In genomic region chr4:126309922-126310309, GRCm38 (mm10) we compare ENCODE assay signal across 8 mouse cellular contexts. TPM values are rescaled to one million over a fixed set of nuclear protein-coding genes. Genes with fewer than 3 reads are reported as not detected.
DNase-seq lines count a peak whose midpoint lies in the region; ATAC-seq and TF ChIP-seq lines count a peak whose summit lies in the region.

No protein-coding gene starts in this region.

- no peaks in the 10 kb centered on the region for H3K79me2 ChIP-seq in MEL (ENCODE audit: control insufficient read depth, insufficient read depth, low read length, poor library complexity)

- peak overlapping the region; percentile 28; the same call in 1 of the 2 replicates for H3K4me2 ChIP-seq in lung, postnatal 0 days (replicated peaks; ENCODE audit: low read depth, low read length)

- TF ChIP-seq EP300 in MEL (IDR thresholded peaks at IDR 0.05; ENCODE audit: low read depth in 1 of 2, low read length in 2 of 2): no peak
- peak; percentile 14; the same call in 1 of the 2 replicates for TF ChIP-seq EP300 in lung, postnatal 0 days (IDR thresholded peaks at IDR 0.05)

- peak; percentile 87 for DNase-seq in MEL (ENCODE audit: low read depth, low spot score)
- peak; percentile 87 to 94 for DNase-seq in cerebellum, adult 2 months
- peak; percentile 93 for DNase-seq in hindbrain, embryonic 10.5 days (ENCODE audit: low spot score)
- peak; percentile 87 for DNase-seq in layer of hippocampus, adult 9-11 months
- peak; percentile 91 for DNase-seq in lung, postnatal 0 days (ENCODE audit: low spot score)
- peak; percentile 82 for DNase-seq in ovary, postnatal 36 days (ENCODE audit: low spot score)
- DNase-seq in thymus, postnatal 14 days: peak; percentile 86

- no peak overlapping the region for H3K9ac ChIP-seq in MEL (ENCODE audit: control insufficient read depth, low read depth, low read length, poor library complexity, severe bottlenecking)
- no peak overlapping the region for H3K9ac ChIP-seq in lung, postnatal 0 days (replicated peaks; ENCODE audit: low read depth)

- TF ChIP-seq RAD21 in MEL (IDR thresholded peaks at IDR 0.05; ENCODE audit: low read depth, low read length): peak; percentile 89

- peak; percentile 75 for ATAC-seq in frontal cortex, adult (ENCODE audit: low TSS enrichment)
- ATAC-seq in lung, postnatal 0 days: peak; percentile 80

- peaks cover 0 to 8% of the 10 kb centered on the region in 2 experiments; a peak in 1 of 4 replicates for H3K4me1 ChIP-seq in MEL (ENCODE audit: control insufficient read depth in 1 of 2, insufficient read depth in 2 of 2, low read length in 2 of 2)
- peaks cover 15% of the 10 kb centered on the region for H3K4me1 ChIP-seq in cerebellum, adult 2 months (ENCODE audit: control insufficient read depth, insufficient read depth, low read length)
- peaks cover 35% of the 10 kb centered on the region for H3K4me1 ChIP-seq in hindbrain, embryonic 10.5 days (replicated peaks)
- no peaks in the 10 kb centered on the region for H3K4me1 ChIP-seq in lung, postnatal 0 days (ENCODE audit: insufficient read depth, low read depth, low read length)

- H3K9me3 ChIP-seq in MEL (replicated peaks; ENCODE audit: insufficient read depth, low read length): no peaks in the 10 kb centered on the region
- H3K9me3 ChIP-seq in hindbrain, embryonic 10.5 days: peaks cover 5% of the 10 kb centered on the region
- no peaks in the 10 kb centered on the region for H3K9me3 ChIP-seq in lung, postnatal 0 days (ENCODE audit: low read length)

- no peak for TF ChIP-seq POLR2A in MEL (IDR thresholded peaks at IDR 0.05; ENCODE audit: control insufficient read depth in 1 of 2, insufficient read depth in 1 of 2, low read depth in 1 of 2, low read length in 2 of 2, poor library complexity in 1 of 2)
- TF ChIP-seq POLR2A in cerebellum, adult 2 months (IDR thresholded peaks at IDR 0.05; ENCODE audit: borderline replicate concordance, insufficient read depth, low read length): no peak

- no peak overlapping the region for H3K4me3 ChIP-seq in MEL (ENCODE audit: control insufficient read depth in 1 of 2, insufficient read depth in 1 of 2, low read depth in 2 of 2, low read length in 2 of 2)
- H3K4me3 ChIP-seq in cerebellum, adult 2 months (replicated peaks; ENCODE audit: insufficient read depth, low read depth, low read length): peak overlapping the region; percentile 79
- H3K4me3 ChIP-seq in hindbrain, embryonic 10.5 days: peak overlapping the region; percentile 42
- no peak overlapping the region for H3K4me3 ChIP-seq in lung, postnatal 0 days (ENCODE audit: low read depth, low read length)

- WGBS in cerebellum, adult 2 months: 0% methylated on average over 7 of the region's 7 CpGs
- WGBS in hindbrain, embryonic 10.5 days: 1% methylated on average over 7 of the region's 7 CpGs
- under 1% methylated on average over 7 of the region's 7 CpGs for WGBS in lung, postnatal 0 days

- H3K36me3 ChIP-seq in MEL (ENCODE audit: control insufficient read depth in 1 of 2, insufficient read depth in 2 of 2, low read length in 2 of 2): peaks cover 0 to 3% of the 10 kb centered on the region in 2 experiments; a peak in 2 of 4 replicates
- H3K36me3 ChIP-seq in hindbrain, embryonic 10.5 days: peaks cover 7% of the 10 kb centered on the region
- no peaks in the 10 kb centered on the region for H3K36me3 ChIP-seq in lung, postnatal 0 days (ENCODE audit: insufficient read depth, low read length)

- no peak overlapping the region for H3K27ac ChIP-seq in MEL (ENCODE audit: control insufficient read depth, low read depth, low read length)
- H3K27ac ChIP-seq in cerebellum, adult 2 months (ENCODE audit: insufficient read depth, low read length): no peak overlapping the region
- peak overlapping the region; percentile 60 for H3K27ac ChIP-seq in hindbrain, embryonic 10.5 days
- H3K27ac ChIP-seq in lung, postnatal 0 days (ENCODE audit: low read length): no peak overlapping the region

- peak; percentile 87 to 94 (median 91) for TF ChIP-seq CTCF in MEL (IDR thresholded peaks at IDR 0.05 in 2 of 3, conservative IDR thresholded peaks at IDR 0.05 in 1 of 3; ENCODE audit: control insufficient read depth in 1 of 3, insufficient read depth in 1 of 3, low read depth in 2 of 3, low read length in 3 of 3, poor library complexity in 1 of 3, severe bottlenecking in 1 of 3)
- peak; percentile 84 for TF ChIP-seq CTCF in cerebellum, adult 2 months (IDR thresholded peaks at IDR 0.05; ENCODE audit: borderline replicate concordance, insufficient read depth, low read depth, low read length)
- TF ChIP-seq CTCF in lung, postnatal 0 days (IDR thresholded peaks at IDR 0.05): peak; percentile 93

- H3K27me3 ChIP-seq in MEL (ENCODE audit: control insufficient read depth in 1 of 2, insufficient read depth in 2 of 2, low read length in 2 of 2): no peaks in the 10 kb centered on the region
- no peaks in the 10 kb centered on the region for H3K27me3 ChIP-seq in cerebellum, adult 2 months (ENCODE audit: control insufficient read depth, insufficient read depth, low read length)
- H3K27me3 ChIP-seq in hindbrain, embryonic 10.5 days (ENCODE audit: insufficient read depth, poor library complexity, severe bottlenecking): peaks cover 12% of the 10 kb centered on the region
- H3K27me3 ChIP-seq in lung, postnatal 0 days (replicated peaks; ENCODE audit: insufficient read depth, low read length): no peaks in the 10 kb centered on the region

TF ChIP-seq in MEL, 35 proteins besides CTCF, POLR2A, EP300 and RAD21:
- TF ChIP-seq SMC3 (IDR thresholded peaks at IDR 0.05; ENCODE audit: low read depth, low read length) (peak; percentile 91), ZC3H11A (IDR thresholded peaks at IDR 0.05; ENCODE audit: low read depth, low read length) (peak; percentile 82), MAZ (IDR thresholded peaks at IDR 0.05; ENCODE audit: low read depth, low read length) (0 out of 2 replicates have a peak, but pooled peaks have one; percentile 41), E2F4 (IDR thresholded peaks at IDR 0.05; ENCODE audit: borderline replicate concordance, low read depth, low read length) (no peak), USF1 (IDR thresholded peaks at IDR 0.05; ENCODE audit: low read depth, low read length) (no peak), SIN3A (IDR thresholded peaks at IDR 0.05; ENCODE audit: low read length) (0 out of 2 replicates have a peak, but pooled peaks have one; percentile 20)

RNA-seq across cellular contexts. Expression of gene Adprhl2, which starts 11.6 kb away (rescaled TPM):
- total RNA-seq in MEL (2012; rRNA removed): 53.2 and 62.0 TPM in 2 replicates
- polyA plus RNA-seq in MEL (2012; ENCODE audit: insufficient read depth in 1 of 2, insufficient read length in 2 of 2, low read depth in 1 of 2, low replicate concordance in 2 of 2, missing spikeins in 1 of 2): 10 to 100 TPM in 1 of 2 experiments, not detected in 1; 53.7 TPM
- polyA plus RNA-seq in cerebellum, adult 2 months (2012; rRNA removed): 45.8 and 49.7 TPM in 2 replicates
- 88.2 and 89.5 TPM in 2 replicates for polyA plus RNA-seq in hindbrain, embryonic 10.5 days (2016; fragmentation: Nextera tagmentation; extraction: Ambion mirVana)
- 40.9 and 42.1 TPM in 2 replicates for polyA plus RNA-seq in lung, postnatal 0 days (2015; fragmentation: Nextera tagmentation; extraction: Ambion mirVana)

RNA-seq across cellular contexts. Expression of gene Tekt2, which starts 15.6 kb away (rescaled TPM):
- 0.20 TPM in 1 of 2 replicates, not detected in the other for total RNA-seq in MEL (2012; rRNA removed)
- under 1 TPM in 1 of 2 experiments, not detected in 1; 0.25 TPM for polyA plus RNA-seq in MEL (2012; ENCODE audit: insufficient read depth in 1 of 2, insufficient read length in 2 of 2, low read depth in 1 of 2, low replicate concordance in 2 of 2, missing spikeins in 1 of 2)
- polyA plus RNA-seq in cerebellum, adult 2 months (2012; rRNA removed): 4.1 and 4.7 TPM in 2 replicates
- polyA plus RNA-seq in hindbrain, embryonic 10.5 days (2016; fragmentation: Nextera tagmentation; extraction: Ambion mirVana): 2.3 and 2.7 TPM in 2 replicates
- polyA plus RNA-seq in lung, postnatal 0 days (2015; fragmentation: Nextera tagmentation; extraction: Ambion mirVana): 14.6 and 15.7 TPM in 2 replicates

RNA-seq across cellular contexts. Expression of gene Col8a2, which starts 23.3 kb away (rescaled TPM):
- not detected in 2 replicates for total RNA-seq in MEL (2012; rRNA removed)
- not detected for polyA plus RNA-seq in MEL (2012; ENCODE audit: insufficient read depth in 1 of 2, insufficient read length in 2 of 2, low read depth in 1 of 2, low replicate concordance in 2 of 2, missing spikeins in 1 of 2)
- polyA plus RNA-seq in cerebellum, adult 2 months (2012; rRNA removed): 0.93 and 2.0 TPM in 2 replicates
- polyA plus RNA-seq in hindbrain, embryonic 10.5 days (2016; fragmentation: Nextera tagmentation; extraction: Ambion mirVana): 6.1 and 18.5 TPM in 2 replicates
- 1.4 and 1.9 TPM in 2 replicates for polyA plus RNA-seq in lung, postnatal 0 days (2015; fragmentation: Nextera tagmentation; extraction: Ambion mirVana)

RNA-seq across cellular contexts. Expression of gene Trappc3, which starts 47.8 kb away (rescaled TPM):
- total RNA-seq in MEL (2012; rRNA removed): 66.6 and 71.0 TPM in 2 replicates
- 10 to 100 TPM in 1 of 2 experiments, not detected in 1; 72.0 TPM for polyA plus RNA-seq in MEL (2012; ENCODE audit: insufficient read depth in 1 of 2, insufficient read length in 2 of 2, low read depth in 1 of 2, low replicate concordance in 2 of 2, missing spikeins in 1 of 2)
- polyA plus RNA-seq in cerebellum, adult 2 months (2012; rRNA removed): 175 TPM in 2 replicates
- polyA plus RNA-seq in hindbrain, embryonic 10.5 days (2016; fragmentation: Nextera tagmentation; extraction: Ambion mirVana): 95.4 and 101 TPM in 2 replicates
- 95.9 and 97.9 TPM in 2 replicates for polyA plus RNA-seq in lung, postnatal 0 days (2015; fragmentation: Nextera tagmentation; extraction: Ambion mirVana)

RNA-seq across cellular contexts. Expression of gene Map7d1, which starts 53.8 kb away (rescaled TPM):
- total RNA-seq in MEL (2012; rRNA removed): 15.4 and 16.4 TPM in 2 replicates
- 10 to 100 TPM in 1 of 2 experiments, not detected in 1; 58.2 TPM for polyA plus RNA-seq in MEL (2012; ENCODE audit: insufficient read depth in 1 of 2, insufficient read length in 2 of 2, low read depth in 1 of 2, low replicate concordance in 2 of 2, missing spikeins in 1 of 2)
- polyA plus RNA-seq in cerebellum, adult 2 months (2012; rRNA removed): 274 and 283 TPM in 2 replicates
- 64.8 and 99.0 TPM in 2 replicates for polyA plus RNA-seq in hindbrain, embryonic 10.5 days (2016; fragmentation: Nextera tagmentation; extraction: Ambion mirVana)
- 27.2 and 33.3 TPM in 2 replicates for polyA plus RNA-seq in lung, postnatal 0 days (2015; fragmentation: Nextera tagmentation; extraction: Ambion mirVana)

Comparison
In these comparisons a context has a peak if more than half of its experiments do, and no peak if none do; other contexts are left out.
1. H3K4me3 ChIP-seq: peak in cerebellum, adult 2 months (single experiment) and hindbrain, embryonic 10.5 days (single experiment); none in MEL (0 of 2) and lung, postnatal 0 days (single experiment).
2. Peak in every context shown above with its lines, with median percentiles within 50 percentile points of each other: DNase-seq and CTCF ChIP-seq.